Mouse (Mus musculus): ENCODE results near the gene Psg23. TPM values are rescaled to one million over a fixed set of nuclear protein-coding genes. Genes with fewer than 3 reads are reported as not detected.
"Not testable (repeated sequence)": the region's sequence is repeated elsewhere in the genome, so short reads cannot be mapped to it uniquely, and the experiment has no call there.

The Psg23 gene
- polyA plus RNA-seq (2016; fragmentation: Nextera tagmentation; extraction: Ambion mirVana), result not detected in 2 replicates

- H3K36me3 ChIP-seq (replicated peaks); H3K27ac ChIP-seq (replicated peaks); H3K27me3 ChIP-seq (replicated peaks; ENCODE audit: low read depth, poor library complexity, severe bottlenecking); H3K4me1 ChIP-seq; H3K9me3 ChIP-seq; H3K4me3 ChIP-seq; DNase-seq (ENCODE audit: low spot score): not testable (repeated sequence)
- 66% methylated on average over 2 of the region's 2 CpGs for WGBS
These were observed at the start of gene Psg23 for GRCm38 (mm10) chr7:18616401-18616800. Gene Psg23 (minus strand): TSS chr7:18616501.

GRCm38 (mm10) chr7:18656625-18657024 is 40.3 kb upstream of the Psg23 start, which contains the start of gene Psg21:
Gene Psg21 (minus strand): TSS chr7:18656725.
- H3K27me3 ChIP-seq (replicated peaks; ENCODE audit: low read depth, poor library complexity, severe bottlenecking); H3K4me1 ChIP-seq; H3K4me3 ChIP-seq; H3K9me3 ChIP-seq; H3K27ac ChIP-seq (replicated peaks); H3K36me3 ChIP-seq (replicated peaks); DNase-seq (ENCODE audit: low spot score): not testable (repeated sequence)
- 65% methylated on average over 2 of the region's 2 CpGs for WGBS

- not testable (repeated sequence) for H3K4me1 ChIP-seq; H3K9me3 ChIP-seq; H3K36me3 ChIP-seq (replicated peaks); H3K27ac ChIP-seq (replicated peaks); H3K4me3 ChIP-seq; H3K27me3 ChIP-seq (replicated peaks; ENCODE audit: low read depth, poor library complexity, severe bottlenecking); DNase-seq (ENCODE audit: low spot score)
- 86% methylated on average over 8 of the region's 8 CpGs for WGBS
These were observed 10.6 kb upstream of the Psg23 start for GRCm38 (mm10) chr7:18626921-18627320.

- no peak for DNase-seq (ENCODE audit: low spot score)
- Histone ChIP-seq H3K9me3 (peaks cover 17% of the 10 kb centered on the region; the same call in 1 of the 2 replicates), H3K4me1 (no peaks in the 10 kb centered on the region), H3K27ac (replicated peaks) (no peak within 1 kb of the TSS), H3K27me3 (replicated peaks; ENCODE audit: low read depth, poor library complexity, severe bottlenecking) (no peaks in the 10 kb centered on the region), H3K36me3 (replicated peaks) (no peaks in the 10 kb centered on the region), H3K4me3 (no peak within 1 kb of the TSS)
- WGBS, result 91% methylated on average over 3 of the region's 3 CpGs
These were observed 49.1 kb downstream of the Psg23 start, which contains the start of gene Psg27 for GRCm38 (mm10) chr7:18567205-18567604. Gene Psg27 (minus strand): TSS chr7:18567305.

GRCm38 (mm10) chr7:18559850-18560249 is 56.5 kb downstream of the Psg23 start:
- Histone ChIP-seq H3K36me3 (replicated peaks) (no peaks in the 10 kb centered on the region), H3K27me3 (replicated peaks; ENCODE audit: low read depth, poor library complexity, severe bottlenecking) (no peaks in the 10 kb centered on the region), H3K9me3 (peaks cover 6% of the 10 kb centered on the region), H3K27ac (replicated peaks) (no peak overlapping the region), H3K4me3 (no peak overlapping the region), H3K4me1 (no peaks in the 10 kb centered on the region)
- DNase-seq (ENCODE audit: low spot score), result no peak

Other genes starting within 250 kb of the Psg23 start
- not detected in 2 replicates for gene Psg28, start 184.5 kb downstream of the Psg23 start, polyA plus RNA-seq (2016; fragmentation: Nextera tagmentation; extraction: Ambion mirVana)
- gene Psg26, start 132.3 kb downstream of the Psg23 start, polyA plus RNA-seq (2016; fragmentation: Nextera tagmentation; extraction: Ambion mirVana), result not detected in 2 replicates
- gene Psg25, start 84.2 kb downstream of the Psg23 start, polyA plus RNA-seq (2016; fragmentation: Nextera tagmentation; extraction: Ambion mirVana), result not detected in 2 replicates
- gene Psg27, start 49.2 kb downstream of the Psg23 start, polyA plus RNA-seq (2016; fragmentation: Nextera tagmentation; extraction: Ambion mirVana), result not detected in 2 replicates
- not detected in 2 replicates for gene Psg21, start 40.2 kb upstream of the Psg23 start, polyA plus RNA-seq (2016; fragmentation: Nextera tagmentation; extraction: Ambion mirVana)
- not detected in 2 replicates for gene Psg20, start 69.7 kb upstream of the Psg23 start, polyA plus RNA-seq (2016; fragmentation: Nextera tagmentation; extraction: Ambion mirVana)
- gene Psg22, start 101.6 kb upstream of the Psg23 start, polyA plus RNA-seq (2016; fragmentation: Nextera tagmentation; extraction: Ambion mirVana), result not detected in 2 replicates
- gene Psg19, start 182.0 kb upstream of the Psg23 start, polyA plus RNA-seq (2016; fragmentation: Nextera tagmentation; extraction: Ambion mirVana), result not detected in 2 replicates
- 0.11 TPM in 1 of 2 replicates, not detected in the other for gene Psg17, start 205.1 kb upstream of the Psg23 start, polyA plus RNA-seq (2016; fragmentation: Nextera tagmentation; extraction: Ambion mirVana)
- not detected in 2 replicates for gene Mill2, start 223.5 kb upstream of the Psg23 start, polyA plus RNA-seq (2016; fragmentation: Nextera tagmentation; extraction: Ambion mirVana)

Data from embryonic facial prominence, embryonic 10.5 days (tissue).